Mouse (Mus musculus) C2C12 (cell line): ENCODE results near the gene Ndufa9.

ENCODE experiments used
- CEBPB ChIP-seq: IDR thresholded peaks from one replicate; pipeline ENCODE4 v1.6.1; 2011; ENCODE audit warnings: low read depth, mild to moderate bottlenecking, control low read depth, moderate library complexity
- CTCF ChIP-seq: IDR thresholded peaks from one replicate; pipeline ENCODE4 v1.5.1; 2011; ENCODE audit not compliant: control insufficient read depth, insufficient read depth, insufficient read length
- FOSL1 ChIP-seq: IDR thresholded peaks from one replicate; pipeline ENCODE4 v1.8.0; 2011; ENCODE audit warnings: mild to moderate bottlenecking, low read length; ENCODE audit not compliant: poor library complexity, insufficient read depth, severe bottlenecking
- MAX ChIP-seq: IDR thresholded peaks from one replicate; pipeline ENCODE4 v1.6.1; 2011; ENCODE audit warnings: mild to moderate bottlenecking, control low read depth
- MYOD1 ChIP-seq: IDR thresholded peaks from one replicate; pipeline ENCODE4 v1.6.1; 2011; ENCODE audit warnings: low read depth; ENCODE audit not compliant: control insufficient read depth, insufficient read length
- MYOG ChIP-seq: IDR thresholded peaks from one replicate; pipeline ENCODE4 v1.6.1; 2011; ENCODE audit not compliant: control insufficient read depth, insufficient read length; ENCODE audit errors: extremely low read depth
- USF1 ChIP-seq: IDR thresholded peaks from one replicate; pipeline ENCODE4 v1.6.1; 2011; ENCODE audit warnings: low read depth, mild to moderate bottlenecking, control low read depth, moderate library complexity

DNA sequence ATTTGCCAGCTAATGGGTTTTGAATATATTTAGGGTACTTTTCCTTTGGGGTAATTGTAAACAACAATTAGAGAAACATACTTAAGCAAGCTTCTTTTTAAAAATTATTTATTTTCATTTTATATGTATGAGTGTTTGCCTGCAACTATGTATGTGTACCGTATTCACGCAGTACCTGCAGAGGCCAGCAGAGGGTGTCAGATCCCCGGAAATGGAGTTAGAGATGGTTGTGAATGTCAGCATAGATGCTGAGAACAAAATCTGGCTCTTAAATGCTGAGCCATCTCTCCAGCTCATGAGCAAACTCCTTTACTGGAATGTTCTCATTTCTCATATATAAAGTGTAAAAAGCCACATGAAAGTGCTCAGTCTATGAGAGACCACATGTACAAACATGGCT lies 42.2 kb downstream of the Ndufa9 start:
- TF ChIP-seq CTCF (no peak), MYOG (no peak), MAX (no peak), USF1 (no peak), MYOD1 (no peak), FOSL1 (no peak), CEBPB (no peak)
